Comparison of ENCODE assay signal across 8 mouse cellular contexts in genomic region chr19:47853951-47854795, GRCm38 (mm10). TPM values are rescaled to one million over a fixed set of nuclear protein-coding genes. Genes with fewer than 3 reads are reported as not detected.
DNase-seq lines count a peak whose midpoint lies in the region; ATAC-seq and TF ChIP-seq lines count a peak whose summit lies in the region.

No protein-coding gene starts in this region.

- H3K4me1 ChIP-seq in lung, embryonic 16.5 days (replicated peaks; ENCODE audit: control insufficient read depth, insufficient read depth, low read length) = peaks cover 12% of the 10 kb centered on the region
- H3K4me1 ChIP-seq in heart, embryonic 11.5 days (ENCODE audit: control insufficient read depth, insufficient read depth, low read length) = peaks cover 4% of the 10 kb centered on the region; the same call in 1 of the 2 replicates
- peaks cover 16% of the 10 kb centered on the region for H3K4me1 ChIP-seq in limb, embryonic 15.5 days
- H3K4me1 ChIP-seq in stomach, embryonic 15.5 days = 0 out of 2 replicates have a peak, but pooled peaks cover 5% of the 10 kb centered on the region

- TF ChIP-seq POLR2A in brain, embryonic 14.5 days (IDR thresholded peaks at IDR 0.05; ENCODE audit: borderline replicate concordance, extremely low read depth, insufficient read depth, insufficient read length, poor library complexity, severe bottlenecking) = no peak

- H3K27me3 ChIP-seq in lung, embryonic 16.5 days (ENCODE audit: control insufficient read depth, insufficient read depth, low read depth, low read length) = no peaks in the 10 kb centered on the region
- H3K27me3 ChIP-seq in heart, embryonic 11.5 days (ENCODE audit: control insufficient read depth, insufficient read depth, low read length) = no peaks in the 10 kb centered on the region
- no peaks in the 10 kb centered on the region for H3K27me3 ChIP-seq in limb, embryonic 15.5 days
- no peaks in the 10 kb centered on the region for H3K27me3 ChIP-seq in stomach, embryonic 15.5 days (replicated peaks)

- peak overlapping the region; percentile 71 for H3K4me3 ChIP-seq in lung, embryonic 16.5 days (ENCODE audit: low read length)
- peak overlapping the region; percentile 68 for H3K4me3 ChIP-seq in heart, embryonic 11.5 days (ENCODE audit: low read depth, low read length)
- peak overlapping the region; percentile 69 for H3K4me3 ChIP-seq in limb, embryonic 15.5 days
- H3K4me3 ChIP-seq in stomach, embryonic 15.5 days (replicated peaks) = peak overlapping the region; percentile 60

- H3K36me3 ChIP-seq in lung, embryonic 16.5 days (ENCODE audit: control insufficient read depth, insufficient read depth, low read length) = no peaks in the 10 kb centered on the region
- H3K36me3 ChIP-seq in heart, embryonic 11.5 days (ENCODE audit: control insufficient read depth, insufficient read depth, low read length) = no peaks in the 10 kb centered on the region; the same call in 1 of the 2 replicates
- peaks cover 10% of the 10 kb centered on the region for H3K36me3 ChIP-seq in limb, embryonic 15.5 days
- no peaks in the 10 kb centered on the region; the same call in 1 of the 2 replicates for H3K36me3 ChIP-seq in stomach, embryonic 15.5 days

- DNase-seq in lung, postnatal 36 days = no peak
- peak; percentile 56 for DNase-seq in brain, embryonic 14.5 days (ENCODE audit: low read depth)
- no peak for DNase-seq in ovary, postnatal 36 days (ENCODE audit: low spot score)
- DNase-seq in gastrocnemius, postnatal 10 days = no peak

- peak overlapping the region; percentile 99 for H3K4me2 ChIP-seq in lung, embryonic 16.5 days (ENCODE audit: low read depth, low read length)
- peak overlapping the region; percentile 98 for H3K4me2 ChIP-seq in heart, embryonic 11.5 days
- H3K4me2 ChIP-seq in limb, embryonic 15.5 days = peak overlapping the region; percentile 91
- H3K4me2 ChIP-seq in stomach, embryonic 15.5 days = peak overlapping the region; percentile 89

- 13% methylated on average over 13 of the region's 13 CpGs for WGBS in lung, embryonic 16.5 days
- 21% methylated on average over 13 of the region's 13 CpGs for WGBS in heart, embryonic 11.5 days (ENCODE audit: insufficient replicate concordance)
- WGBS in limb, embryonic 15.5 days = 4% methylated on average over 13 of the region's 13 CpGs
- WGBS in stomach, embryonic 15.5 days = 11% methylated on average over 13 of the region's 13 CpGs

- ATAC-seq in lung, embryonic 16.5 days (ENCODE audit: low read depth) = peak; percentile 53
- ATAC-seq in heart, embryonic 11.5 days (replicated peaks; ENCODE audit: insufficient number of reproducible peaks, low FRiP score, low TSS enrichment) = peak; percentile 61
- peak; percentile 84 for ATAC-seq in limb, embryonic 15.5 days (ENCODE audit: insufficient number of reproducible peaks, low FRiP score, low TSS enrichment, low read depth)
- ATAC-seq in stomach, embryonic 15.5 days (ENCODE audit: insufficient read depth, low FRiP score, low read depth) = peak; percentile 52

- peak; percentile 14; the same call in 1 of the 2 replicates for TF ChIP-seq CTCF in brain, embryonic 14.5 days (IDR thresholded peaks at IDR 0.05; ENCODE audit: borderline replicate concordance, extremely low read depth, insufficient read depth, insufficient read length)

- no peak overlapping the region for H3K27ac ChIP-seq in lung, embryonic 16.5 days (ENCODE audit: low read length)
- H3K27ac ChIP-seq in heart, embryonic 11.5 days (ENCODE audit: low read depth, low read length) = peak overlapping the region; percentile 35; the same call in 1 of the 2 replicates
- H3K27ac ChIP-seq in limb, embryonic 15.5 days = peak overlapping the region; percentile 93
- peak overlapping the region; percentile 48 for H3K27ac ChIP-seq in stomach, embryonic 15.5 days

- H3K9me3 ChIP-seq in lung, embryonic 16.5 days (ENCODE audit: control insufficient read depth, low read length) = no peaks in the 10 kb centered on the region
- no peaks in the 10 kb centered on the region for H3K9me3 ChIP-seq in heart, embryonic 11.5 days (replicated peaks; ENCODE audit: control insufficient read depth, low read length)
- no peaks in the 10 kb centered on the region for H3K9me3 ChIP-seq in limb, embryonic 15.5 days
- H3K9me3 ChIP-seq in stomach, embryonic 15.5 days = no peaks in the 10 kb centered on the region

- peak overlapping the region; percentile 25; the same call in 1 of the 2 replicates for H3K9ac ChIP-seq in lung, embryonic 16.5 days (ENCODE audit: low read length)
- peak overlapping the region; percentile 46; the same call in 1 of the 2 replicates for H3K9ac ChIP-seq in heart, embryonic 11.5 days (ENCODE audit: low read depth, low read length)
- H3K9ac ChIP-seq in limb, embryonic 15.5 days = peak overlapping the region; percentile 20; the same call in 1 of the 2 replicates
- H3K9ac ChIP-seq in stomach, embryonic 15.5 days = no peak overlapping the region

RNA-seq across cellular contexts. Expression of gene Gsto1, which starts 0.6 kb away (rescaled TPM):
- polyA plus RNA-seq in lung, embryonic 16.5 days (2015; fragmentation: Nextera tagmentation; extraction: Ambion mirVana) = 93.9 and 105 TPM in 2 replicates
- polyA plus RNA-seq in brain, embryonic 14.5 days (2012; rRNA removed) = 64.8 and 65.6 TPM in 2 replicates
- 82.6 and 84.0 TPM in 2 replicates for polyA plus RNA-seq in heart, embryonic 11.5 days (2014; fragmentation: Nextera tagmentation; extraction: Ambion mirVana)
- 227 and 249 TPM in 2 replicates for polyA plus RNA-seq in limb, embryonic 15.5 days (2015; fragmentation: Nextera tagmentation; extraction: Ambion mirVana)
- polyA plus RNA-seq in stomach, embryonic 15.5 days (2015; fragmentation: Nextera tagmentation; extraction: Ambion mirVana) = 745 and 1,161 TPM in 2 replicates
- total RNA-seq in gastrocnemius, postnatal 10 days (2021) = 10 to 100 TPM; 28.1 to 30.1 TPM

RNA-seq across cellular contexts. Expression of gene Gsto2, which starts 11.2 kb away (rescaled TPM):
- 1.2 and 1.3 TPM in 2 replicates for polyA plus RNA-seq in lung, embryonic 16.5 days (2015; fragmentation: Nextera tagmentation; extraction: Ambion mirVana)
- 0.88 and 1.1 TPM in 2 replicates for polyA plus RNA-seq in brain, embryonic 14.5 days (2012; rRNA removed)
- polyA plus RNA-seq in heart, embryonic 11.5 days (2014; fragmentation: Nextera tagmentation; extraction: Ambion mirVana) = 0.82 and 1.3 TPM in 2 replicates
- polyA plus RNA-seq in limb, embryonic 15.5 days (2015; fragmentation: Nextera tagmentation; extraction: Ambion mirVana) = 1.1 and 1.3 TPM in 2 replicates
- polyA plus RNA-seq in stomach, embryonic 15.5 days (2015; fragmentation: Nextera tagmentation; extraction: Ambion mirVana) = 1.2 and 1.3 TPM in 2 replicates
- 1 to 10 TPM; 1.2 to 1.4 TPM for total RNA-seq in gastrocnemius, postnatal 10 days (2021)
